Mouse (Mus musculus) neural tube, embryonic 12.5 days (tissue): Measurements from ENCODE around the gene Kcnip4. TPM values are rescaled to one million over a fixed set of nuclear protein-coding genes. Genes with fewer than 3 reads are reported as not detected.

Experiments
- ATAC-seq: fragments of 200-750 bp; cut with Nextera tagmentation; 2 replicates; pipeline ENCODE4 v1.8.0; 2017; ENCODE audit warnings: low read depth, mild to moderate bottlenecking, moderate TSS enrichment, moderate library complexity; ENCODE audit not compliant: low FRiP score
- H3K27ac ChIP-seq: fragments of 300-500 bp; sonication (generic); 2 replicates; pipeline ENCODE4 v1.5.1; 2016
- H3K27me3 ChIP-seq: fragments of 300-500 bp; sonication (generic); replicated peaks from 2 replicates; pipeline ENCODE4 v1.6.1; 2016; ENCODE audit warnings: mild to moderate bottlenecking
- H3K36me3 ChIP-seq: fragments of 300-500 bp; sonication (generic); 2 replicates; pipeline ENCODE4 v1.6.1; 2016; ENCODE audit warnings: mild to moderate bottlenecking
- H3K4me1 ChIP-seq: fragments of 300-500 bp; sonication (generic); 2 replicates; pipeline ENCODE4 v1.6.1; 2016
- H3K4me2 ChIP-seq: fragments of 300-500 bp; sonication (generic); replicated peaks from 2 replicates; pipeline ENCODE4 v1.6.1; 2016; ENCODE audit warnings: mild to moderate bottlenecking
- H3K4me3 ChIP-seq: fragments of 300-500 bp; sonication (generic); 2 replicates; pipeline ENCODE4 v1.5.1; 2016
- H3K9ac ChIP-seq: fragments of 300-500 bp; sonication (generic); 2 replicates; pipeline ENCODE4 v1.6.1; 2016; ENCODE audit warnings: mild to moderate bottlenecking
- H3K9me3 ChIP-seq: fragments of 300-500 bp; sonication (generic); 2 replicates; pipeline ENCODE4 v1.6.1; 2016; ENCODE audit warnings: mild to moderate bottlenecking
- WGBS: fragments of 180-500 bp; shearing (Covaris S2); methylation state at CpG from one replicate; pipeline ENCODE4 v1.1.7; 2016; 5-methylcytosine and 5-hydroxymethylcytosine counted together
- polyA plus RNA-seq: library from polyadenylated mRNA; unstranded; fragments of >200 nt; fragmentation: Nextera tagmentation; extraction: Ambion mirVana; gene quantifications from 2 replicates; pipeline ENCODE4 v1.2.1, GENCODE M21; 2016

Gene Kcnip4
- polyA plus RNA-seq, 1 experiment from 2014 or later: 4.0 TPM

DNA sequence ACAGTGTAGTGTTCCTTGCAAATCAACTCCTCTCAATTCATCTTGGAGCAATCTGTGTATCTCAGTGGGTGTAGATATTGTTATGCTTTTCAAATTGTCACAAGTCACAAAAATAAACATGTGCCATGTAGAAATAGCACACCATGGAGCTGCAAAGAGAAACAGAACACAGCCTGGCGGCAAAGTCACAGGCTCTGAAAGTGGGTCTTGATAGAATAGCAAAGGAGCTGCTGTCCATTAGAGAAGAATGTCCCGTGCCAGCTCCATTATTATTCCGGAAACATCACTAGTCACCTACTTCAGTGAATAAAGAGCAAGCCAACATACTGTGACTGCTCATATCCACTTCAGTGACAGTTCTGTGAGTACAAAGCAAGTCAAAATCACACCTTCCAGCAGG lies 232.9 kb downstream of the Kcnip4 start:
- WGBS: 84% methylated on average over 3 of the region's 3 CpGs
- Histone ChIP-seq H3K27me3 (no peaks in the 10 kb centered on the region), H3K9me3 (no peaks in the 10 kb centered on the region), H3K27ac (no peak overlapping the region), H3K9ac (no peak overlapping the region), H3K36me3 (no peaks in the 10 kb centered on the region), H3K4me3 (no peak overlapping the region), H3K4me2 (no peak overlapping the region), H3K4me1 (no peaks in the 10 kb centered on the region)
- no peak for ATAC-seq

DNA sequence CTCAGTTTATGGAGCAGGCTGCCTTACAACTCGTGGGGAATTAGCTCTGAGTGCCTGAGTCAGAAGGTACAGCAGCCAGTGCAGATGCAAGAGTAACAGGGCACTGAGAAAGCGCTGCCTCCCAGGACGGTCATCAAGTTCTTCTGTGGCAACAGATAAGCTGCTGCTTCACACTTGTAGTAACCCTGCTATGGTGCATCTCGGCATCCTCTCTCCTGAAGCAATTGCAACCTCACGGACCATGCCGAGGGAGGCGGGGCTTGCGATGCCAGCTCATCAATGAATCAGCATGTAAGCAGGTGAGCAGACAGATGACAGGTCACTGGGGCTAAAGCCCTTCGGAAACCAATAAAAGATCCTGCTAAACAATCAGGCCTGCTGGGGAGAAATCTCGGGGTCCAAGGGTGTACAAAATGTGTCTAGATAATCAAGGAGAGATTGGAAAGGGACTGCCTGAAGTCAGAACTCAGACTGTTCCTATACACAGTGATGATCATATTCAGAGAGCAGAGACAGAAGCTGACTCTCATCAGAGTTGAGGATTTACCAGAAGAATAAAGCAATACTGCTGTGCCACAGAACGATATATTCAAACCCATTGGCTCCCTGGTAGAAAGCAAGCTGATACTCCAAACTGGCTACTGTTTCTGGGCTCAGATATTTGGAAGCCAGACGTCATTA lies 239.1 kb downstream of the Kcnip4 start:
- Histone ChIP-seq H3K36me3 (no peaks in the 10 kb centered on the region), H3K4me2 (peak overlapping the region; percentile 56), H3K4me3 (no peak overlapping the region), H3K4me1 (0 out of 2 replicates have a peak, but pooled peaks cover 4% of the 10 kb centered on the region), H3K27me3 (no peaks in the 10 kb centered on the region), H3K27ac (no peak overlapping the region), H3K9me3 (no peaks in the 10 kb centered on the region), H3K9ac (no peak overlapping the region)
- no peak for ATAC-seq
- 22% methylated on average over 12 of the region's 12 CpGs for WGBS

DNA sequence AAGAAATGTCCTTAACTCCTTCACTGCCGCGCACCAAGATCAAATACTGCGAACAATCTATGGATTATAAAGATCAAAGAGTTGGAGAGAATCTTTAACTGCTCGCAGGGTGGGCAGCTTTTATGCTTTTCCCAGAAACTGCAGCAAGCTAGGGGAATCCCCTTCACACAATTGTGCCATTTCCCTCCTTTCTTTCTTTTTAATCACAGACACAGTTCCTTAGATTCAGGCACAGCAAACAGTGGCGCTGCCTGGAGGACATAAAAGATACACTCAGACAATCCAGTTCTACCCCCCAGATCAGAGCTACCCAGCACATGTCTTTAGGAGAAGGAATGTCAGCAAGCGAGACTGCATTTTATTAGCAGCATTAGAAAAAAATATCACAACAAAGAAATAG lies 239.9 kb downstream of the Kcnip4 start:
- 0 out of 2 replicates have a peak, but pooled peaks have one; percentile 37 for ATAC-seq
- 0 out of 2 replicates have a peak, but pooled peaks cover 4% of the 10 kb centered on the region for H3K4me1 ChIP-seq
- no peak overlapping the region for H3K4me3 ChIP-seq
- no peaks in the 10 kb centered on the region for H3K9me3 ChIP-seq
- peak overlapping the region; percentile 56 for H3K4me2 ChIP-seq
- no peak overlapping the region for H3K27ac ChIP-seq
- H3K27me3 ChIP-seq: no peaks in the 10 kb centered on the region
- H3K9ac ChIP-seq: no peak overlapping the region
- WGBS: 27% methylated on average over 6 of the region's 6 CpGs
- no peaks in the 10 kb centered on the region for H3K36me3 ChIP-seq

DNA sequence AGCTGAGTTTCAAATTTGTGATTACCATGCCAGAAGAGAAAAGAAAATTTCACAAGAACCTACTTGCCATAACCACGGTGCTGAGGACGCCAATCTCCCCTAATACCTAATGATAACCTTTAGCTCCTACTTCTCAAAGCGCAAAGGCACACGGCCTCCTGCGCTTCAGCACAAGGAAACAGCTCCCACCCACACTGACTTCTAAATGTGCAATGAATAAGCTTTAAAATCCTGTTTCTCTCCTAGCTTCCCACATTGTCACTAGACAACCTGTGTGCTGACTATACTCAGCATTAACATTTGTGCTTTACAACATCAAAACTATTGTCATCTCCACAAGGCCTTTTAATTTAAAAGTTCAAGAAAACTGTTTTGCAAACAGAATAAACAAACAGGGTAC lies 241.3 kb downstream of the Kcnip4 start:
- Histone ChIP-seq H3K4me2 (no peak overlapping the region), H3K9ac (no peak overlapping the region), H3K27me3 (no peaks in the 10 kb centered on the region), H3K9me3 (no peaks in the 10 kb centered on the region), H3K36me3 (no peaks in the 10 kb centered on the region), H3K27ac (no peak overlapping the region), H3K4me1 (0 out of 2 replicates have a peak, but pooled peaks cover 4% of the 10 kb centered on the region), H3K4me3 (no peak overlapping the region)
- 81% methylated on average over 5 of the region's 5 CpGs for WGBS
- no peak for ATAC-seq

DNA sequence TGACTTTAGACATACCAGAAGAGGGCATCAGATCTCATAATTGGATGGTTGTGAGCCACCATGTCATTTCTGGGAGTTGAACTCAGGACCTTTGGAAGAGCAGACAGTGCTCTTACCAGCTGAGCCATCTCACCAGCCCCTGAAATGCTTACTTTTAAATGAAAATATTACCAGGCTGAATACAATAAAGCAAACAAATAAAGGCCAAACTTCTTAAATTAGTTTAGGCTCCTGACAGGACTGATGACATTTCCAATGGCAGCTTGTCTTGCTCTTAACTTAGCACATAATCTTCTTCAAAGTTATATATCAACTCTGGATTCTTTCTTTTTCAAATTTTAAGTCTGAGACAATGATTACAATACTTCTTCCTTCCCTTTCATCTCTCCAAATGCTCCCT lies 252.8 kb downstream of the Kcnip4 start:
- ATAC-seq: no peak
- Histone ChIP-seq H3K36me3 (no peaks in the 10 kb centered on the region), H3K4me2 (no peak overlapping the region), H3K27ac (no peak overlapping the region), H3K4me3 (no peak overlapping the region), H3K4me1 (no peaks in the 10 kb centered on the region), H3K27me3 (no peaks in the 10 kb centered on the region), H3K9me3 (no peaks in the 10 kb centered on the region), H3K9ac (no peak overlapping the region)

DNA sequence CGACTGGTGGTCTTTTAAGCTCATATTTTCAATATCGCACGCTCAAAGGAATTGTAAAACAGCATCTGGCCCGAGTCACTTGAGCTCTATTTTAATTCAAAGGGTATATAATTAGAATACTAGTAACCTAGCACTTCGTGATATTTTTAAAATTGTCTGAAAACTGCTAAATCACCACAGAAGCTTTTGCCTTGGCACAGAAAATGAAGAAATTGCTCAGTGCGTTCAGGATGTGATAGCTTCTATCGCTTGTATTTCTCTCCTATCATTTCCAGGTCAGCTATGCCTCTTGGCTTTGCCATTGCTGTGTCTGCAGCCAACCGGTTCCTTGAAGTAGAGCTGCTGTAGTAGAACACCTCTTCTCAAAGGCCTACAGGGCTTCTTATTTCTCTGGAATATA lies 255.9 kb downstream of the Kcnip4 start:
- no peaks in the 10 kb centered on the region for H3K36me3 ChIP-seq
- no peak overlapping the region for H3K27ac ChIP-seq
- H3K4me3 ChIP-seq: no peak overlapping the region
- no peaks in the 10 kb centered on the region for H3K9me3 ChIP-seq
- no peaks in the 10 kb centered on the region for H3K4me1 ChIP-seq
- H3K27me3 ChIP-seq: no peaks in the 10 kb centered on the region
- no peak overlapping the region for H3K9ac ChIP-seq
- ATAC-seq: no peak
- 93% methylated on average over 8 of the region's 8 CpGs for WGBS
- H3K4me2 ChIP-seq: no peak overlapping the region

DNA sequence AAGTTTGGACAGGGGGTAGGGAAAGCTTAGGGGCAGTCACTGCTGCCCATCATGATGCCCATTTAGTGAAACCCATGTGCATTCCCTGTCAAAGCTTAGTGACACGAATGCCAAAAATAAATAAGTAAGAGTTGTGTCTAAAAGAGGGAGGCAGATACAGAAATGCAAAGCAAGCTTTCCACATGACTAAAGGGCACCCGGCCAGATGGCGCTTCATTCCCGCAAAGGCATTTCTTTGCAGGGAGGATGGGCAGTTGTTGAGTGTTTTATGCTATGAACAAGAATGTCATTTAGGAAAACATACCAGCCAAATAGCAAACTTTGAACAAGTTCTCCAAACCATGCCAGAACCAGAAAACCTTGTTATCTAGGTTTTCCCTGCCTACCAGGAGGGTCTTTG lies 265.4 kb downstream of the Kcnip4 start:
- H3K27me3 ChIP-seq: no peaks in the 10 kb centered on the region
- H3K9ac ChIP-seq: no peak overlapping the region
- H3K4me1 ChIP-seq: no peaks in the 10 kb centered on the region
- ATAC-seq: no peak
- H3K9me3 ChIP-seq: no peaks in the 10 kb centered on the region
- no peak overlapping the region for H3K4me2 ChIP-seq
- 90% methylated on average over 4 of the region's 4 CpGs for WGBS
- H3K4me3 ChIP-seq: no peak overlapping the region
- H3K36me3 ChIP-seq: no peaks in the 10 kb centered on the region
- no peak overlapping the region for H3K27ac ChIP-seq

DNA sequence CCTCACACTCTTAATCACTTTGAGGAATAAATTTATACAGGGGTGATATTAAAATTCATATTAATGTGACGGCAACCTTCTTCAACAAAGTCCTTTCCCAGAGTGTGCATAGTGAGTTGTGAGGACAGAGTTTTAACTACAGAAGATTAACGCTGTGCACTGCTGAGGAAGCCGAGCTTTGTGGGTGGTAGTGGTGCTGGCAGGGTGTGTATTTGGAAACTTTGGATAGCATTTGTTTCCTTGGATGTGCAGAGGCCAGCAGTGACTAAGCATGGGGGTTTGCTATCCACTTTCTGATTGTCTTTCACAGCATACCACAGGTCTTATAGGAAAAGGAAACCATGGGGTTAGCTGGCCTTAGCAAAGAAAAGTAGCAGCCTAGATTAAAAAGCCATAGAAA lies 267.9 kb downstream of the Kcnip4 start:
- Histone ChIP-seq H3K27ac (no peak overlapping the region), H3K36me3 (no peaks in the 10 kb centered on the region), H3K4me1 (no peaks in the 10 kb centered on the region), H3K9me3 (no peaks in the 10 kb centered on the region), H3K4me3 (no peak overlapping the region), H3K4me2 (no peak overlapping the region), H3K27me3 (no peaks in the 10 kb centered on the region), H3K9ac (no peak overlapping the region)
- ATAC-seq: no peak
- 84% methylated on average over 3 of the region's 3 CpGs for WGBS

DNA sequence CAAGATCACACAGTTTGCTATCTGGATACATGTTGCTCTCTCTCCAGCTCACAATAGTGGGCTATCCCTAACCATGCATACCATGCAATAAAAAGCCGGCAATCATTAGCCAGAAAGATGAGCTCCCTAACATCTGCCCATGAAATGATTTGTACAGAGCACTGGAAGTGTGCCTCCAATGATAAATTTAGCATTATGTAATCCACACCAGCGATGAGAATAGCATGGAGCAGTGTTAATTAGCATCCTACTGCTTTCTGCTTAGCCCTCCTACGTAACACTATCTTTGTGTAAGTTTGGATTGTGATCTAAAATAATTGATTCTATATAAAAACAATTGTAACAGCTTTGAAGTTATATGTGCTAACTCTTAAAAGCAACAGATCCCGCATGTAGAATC lies 268.7 kb downstream of the Kcnip4 start:
- 82% methylated on average over 4 of the region's 4 CpGs for WGBS

DNA sequence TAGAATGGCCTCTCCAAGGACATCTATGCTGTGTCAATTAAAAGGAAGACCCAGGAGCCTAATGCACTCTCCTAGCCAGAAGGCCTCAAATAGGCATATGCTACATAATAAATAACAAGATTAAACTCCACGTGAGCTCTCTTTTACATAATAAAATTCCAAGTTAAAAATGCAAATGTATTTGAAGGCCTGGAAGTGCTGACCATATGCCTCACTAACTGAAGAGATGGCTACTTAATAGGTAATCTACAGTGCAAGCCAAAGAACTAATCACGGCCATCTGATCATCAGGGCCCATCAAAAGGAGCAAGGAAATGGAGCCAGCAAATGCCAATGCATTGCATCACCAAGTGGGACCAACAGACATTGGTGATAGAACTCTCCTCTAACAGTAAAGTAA lies 277.6 kb downstream of the Kcnip4 start:
- no peaks in the 10 kb centered on the region for H3K9me3 ChIP-seq
- H3K27me3 ChIP-seq: no peaks in the 10 kb centered on the region
- H3K4me2 ChIP-seq: no peak overlapping the region
- H3K36me3 ChIP-seq: no peaks in the 10 kb centered on the region
- ATAC-seq: no peak
- no peak overlapping the region for H3K9ac ChIP-seq
- no peak overlapping the region for H3K4me3 ChIP-seq
- no peak overlapping the region for H3K27ac ChIP-seq
- 82% methylated on average over 2 of the region's 2 CpGs for WGBS
- no peaks in the 10 kb centered on the region for H3K4me1 ChIP-seq

More for the DNA sequence above, 268.7 kb downstream of the Kcnip4 start:
- no peaks in the 10 kb centered on the region for H3K27me3 ChIP-seq
- no peaks in the 10 kb centered on the region for H3K36me3 ChIP-seq
- H3K4me2 ChIP-seq: no peak overlapping the region
- H3K9ac ChIP-seq: no peak overlapping the region
- ATAC-seq: no peak
- H3K4me1 ChIP-seq: no peaks in the 10 kb centered on the region
- H3K27ac ChIP-seq: no peak overlapping the region
- H3K9me3 ChIP-seq: no peaks in the 10 kb centered on the region
- H3K4me3 ChIP-seq: no peak overlapping the region

DNA sequence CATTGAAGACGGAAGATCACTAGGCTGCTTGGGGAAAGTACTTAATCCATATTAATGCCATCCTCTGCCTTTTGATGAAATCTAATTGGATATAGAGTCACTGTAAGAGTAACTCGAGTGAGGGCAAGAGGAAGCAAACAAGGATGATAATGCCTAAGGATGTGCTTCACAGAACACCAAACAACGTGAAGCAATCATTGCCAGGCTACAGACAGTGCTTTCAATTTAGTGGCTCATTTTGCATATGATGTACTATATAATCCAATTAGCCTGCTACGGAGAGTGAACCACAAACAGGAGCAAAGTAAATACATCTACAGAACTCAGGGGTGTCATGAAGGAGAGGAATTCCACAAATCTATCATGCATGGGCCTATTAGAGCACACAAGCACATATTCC lies 280.3 kb downstream of the Kcnip4 start:
- H3K9ac ChIP-seq: no peak overlapping the region
- H3K27ac ChIP-seq: no peak overlapping the region
- 73% methylated on average over 4 of the region's 4 CpGs for WGBS
- H3K4me2 ChIP-seq: no peak overlapping the region
- no peak overlapping the region for H3K4me3 ChIP-seq
- ATAC-seq: no peak
- H3K9me3 ChIP-seq: no peaks in the 10 kb centered on the region
- no peaks in the 10 kb centered on the region for H3K4me1 ChIP-seq
- no peaks in the 10 kb centered on the region for H3K27me3 ChIP-seq
- H3K36me3 ChIP-seq: no peaks in the 10 kb centered on the region

DNA sequence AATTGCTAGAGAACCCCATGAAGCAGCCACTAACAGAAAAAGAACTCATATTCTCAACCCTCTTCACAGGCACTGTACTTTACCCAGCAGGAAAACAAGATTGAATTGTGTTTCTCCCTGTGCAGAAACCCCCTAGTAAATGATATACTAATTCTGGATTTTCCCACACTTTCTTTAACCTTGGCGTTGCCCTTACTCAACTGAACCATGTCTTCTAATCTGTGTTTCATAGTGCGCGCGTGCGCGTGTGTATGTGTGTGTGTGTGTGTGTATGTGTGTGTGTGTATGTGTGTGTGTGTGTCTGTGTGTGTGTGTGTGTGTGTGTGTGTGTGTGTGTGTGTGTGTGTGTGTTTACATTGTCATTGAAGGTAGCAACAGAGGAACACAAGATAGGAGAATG lies 283.0 kb downstream of the Kcnip4 start:
- H3K9ac ChIP-seq: no peak overlapping the region
- 95% methylated on average over 6 of the region's 6 CpGs for WGBS
- no peaks in the 10 kb centered on the region for H3K4me1 ChIP-seq
- no peaks in the 10 kb centered on the region for H3K36me3 ChIP-seq
- ATAC-seq: no peak
- no peak overlapping the region for H3K4me3 ChIP-seq
- H3K9me3 ChIP-seq: no peaks in the 10 kb centered on the region
- no peak overlapping the region for H3K4me2 ChIP-seq
- H3K27ac ChIP-seq: no peak overlapping the region
- no peaks in the 10 kb centered on the region for H3K27me3 ChIP-seq

DNA sequence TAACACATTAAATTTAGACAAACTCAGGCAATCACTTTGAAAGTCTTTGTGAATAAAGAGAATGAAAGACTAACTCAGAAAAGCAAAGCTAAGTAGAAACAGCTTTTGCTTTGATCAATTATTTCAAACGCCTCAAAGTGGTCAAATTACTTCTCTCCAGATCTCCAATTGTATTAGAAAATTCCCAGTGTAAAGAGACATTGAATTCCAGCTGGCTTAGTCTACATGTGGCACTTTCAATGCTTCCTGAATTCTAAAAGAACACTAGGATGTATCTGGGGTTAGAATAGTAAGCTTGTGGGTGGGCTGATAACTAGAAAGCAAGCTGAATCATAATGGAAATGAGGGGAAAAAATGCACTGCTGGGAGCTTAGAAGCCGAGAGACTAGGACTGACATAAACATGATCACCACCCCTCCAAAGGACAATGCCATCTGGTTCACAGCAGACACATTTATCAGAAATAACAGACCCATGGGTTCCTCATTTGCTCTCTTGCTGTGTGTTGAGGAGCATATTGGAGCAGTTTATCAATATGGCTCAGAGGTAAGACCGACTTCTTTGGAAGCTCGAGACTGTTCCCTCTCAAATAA lies 323.4 kb downstream of the Kcnip4 start:
- no peaks in the 10 kb centered on the region for H3K27me3 ChIP-seq
- no peaks in the 10 kb centered on the region for H3K9me3 ChIP-seq
- no peak overlapping the region for H3K9ac ChIP-seq
- no peak overlapping the region for H3K27ac ChIP-seq
- WGBS: 57% methylated on average over 4 of the region's 4 CpGs
- no peak for ATAC-seq
- no peak overlapping the region for H3K4me3 ChIP-seq
- no peaks in the 10 kb centered on the region for H3K36me3 ChIP-seq
- H3K4me1 ChIP-seq: no peaks in the 10 kb centered on the region
- H3K4me2 ChIP-seq: no peak overlapping the region
